Mouse (Mus musculus) intestine, postnatal 0 days (tissue): Measurements from ENCODE around the gene Krt24. TPM values are rescaled to one million over a fixed set of nuclear protein-coding genes. Genes with fewer than 3 reads are reported as not detected.
A peak's percentile ranks its signal among the peaks of the same experiment; 100 is the strongest.

Experiments used
- ATAC-seq: fragments of 200-750 bp; cut with Nextera tagmentation; 2 replicates; pipeline ENCODE4 v1.8.0; 2017; ENCODE audit warnings: mild to moderate bottlenecking, moderate TSS enrichment, moderate library complexity
- H3K27ac ChIP-seq: fragments of 300-500 bp; sonication (generic); 2 replicates; pipeline ENCODE4 v1.5.1; 2014; ENCODE audit warnings: mild to moderate bottlenecking, low read depth, low read length, moderate library complexity
- H3K27me3 ChIP-seq: fragments of 300-500 bp; sonication (generic); replicated peaks from 2 replicates; pipeline ENCODE4 v1.6.1; 2014; ENCODE audit warnings: low read length, mixed read lengths; ENCODE audit not compliant: control insufficient read depth, insufficient read depth
- H3K36me3 ChIP-seq: fragments of 300-500 bp; sonication (generic); 2 replicates; pipeline ENCODE4 v1.6.1; 2014; ENCODE audit warnings: mild to moderate bottlenecking, moderate library complexity; ENCODE audit not compliant: control insufficient read depth, insufficient read depth
- H3K4me1 ChIP-seq: fragments of 300-500 bp; sonication (generic); replicated peaks from 2 replicates; pipeline ENCODE4 v1.6.1; 2014; ENCODE audit warnings: antibody characterized with exemption, low read length, mixed read lengths; ENCODE audit not compliant: control insufficient read depth, insufficient read depth
- H3K4me2 ChIP-seq: fragments of 300-500 bp; sonication (generic); replicated peaks from 2 replicates; pipeline ENCODE4 v1.6.1; 2014; ENCODE audit warnings: low read depth, mild to moderate bottlenecking, moderate library complexity
- H3K4me3 ChIP-seq: fragments of 300-500 bp; sonication (generic); 2 replicates; pipeline ENCODE4 v1.5.1; 2014; ENCODE audit warnings: low read depth, low read length
- H3K9ac ChIP-seq: fragments of 300-500 bp; sonication (generic); 2 replicates; pipeline ENCODE4 v1.6.1; 2014; ENCODE audit warnings: mild to moderate bottlenecking, low read depth, low read length
- H3K9me3 ChIP-seq: fragments of 300-500 bp; sonication (generic); 2 replicates; pipeline ENCODE4 v1.6.1; 2016; ENCODE audit warnings: mixed run types; ENCODE audit not compliant: control insufficient read depth
- CTCF ChIP-seq: sonication (generic); IDR thresholded peaks from 2 replicates; pipeline ENCODE4 v1.5.1; 2016; ENCODE audit warnings: low read depth, mild to moderate bottlenecking, control low read depth, antibody characterized with exemption, moderate library complexity
- WGBS: fragments of 180-500 bp; shearing (Covaris S2); extraction: QIAGEN DNeasy Blood & Tissue Kit; methylation state at CpG from one replicate; pipeline ENCODE4 v1.1.7; 2014; 5-methylcytosine and 5-hydroxymethylcytosine counted together
- polyA plus RNA-seq: library from polyadenylated mRNA; unstranded; fragments of >200 nt; fragmentation: Nextera tagmentation; extraction: Ambion mirVana; gene quantifications from 2 replicates; pipeline ENCODE4 v1.2.1, GENCODE M21; 2015

Krt24 gene
- polyA plus RNA-seq, 1 experiment from 2014 or later: 0.08 TPM

- Histone ChIP-seq H3K9me3 (no peaks in the 10 kb centered on the region), H3K27ac (no peak overlapping the region), H3K36me3 (no peaks in the 10 kb centered on the region), H3K4me1 (no peaks in the 10 kb centered on the region), H3K4me3 (no peak overlapping the region), H3K9ac (no peak overlapping the region), H3K4me2 (no peak overlapping the region), H3K27me3 (no peaks in the 10 kb centered on the region)
- TF ChIP-seq CTCF: no peak
- ATAC-seq: no peak
- 60% methylated on average over 9 of the region's 9 CpGs for WGBS
These were observed 19.8 kb downstream of the Krt24 start for GRCm38 (mm10) chr11:99265220-99265619.

- no peaks in the 10 kb centered on the region for H3K4me1 ChIP-seq
- no peak overlapping the region for H3K9ac ChIP-seq
- ATAC-seq: no peak
- H3K4me3 ChIP-seq: no peak overlapping the region
- no peaks in the 10 kb centered on the region for H3K9me3 ChIP-seq
- H3K27ac ChIP-seq: no peak overlapping the region
- TF ChIP-seq CTCF: peak; percentile 42
- WGBS: 76% methylated on average over 4 of the region's 4 CpGs
- H3K4me2 ChIP-seq: no peak overlapping the region
- no peaks in the 10 kb centered on the region for H3K36me3 ChIP-seq
- H3K27me3 ChIP-seq: no peaks in the 10 kb centered on the region
These were observed 28.8 kb downstream of the Krt24 start for GRCm38 (mm10) chr11:99256213-99256612.

GRCm38 (mm10) chr11:99255316-99255715 lies 29.7 kb downstream of the Krt24 start:
- no peaks in the 10 kb centered on the region for H3K36me3 ChIP-seq
- no peak overlapping the region for H3K4me3 ChIP-seq
- no peak for TF ChIP-seq CTCF
- WGBS: 95% methylated on average over 8 of the region's 8 CpGs
- no peaks in the 10 kb centered on the region for H3K9me3 ChIP-seq
- no peaks in the 10 kb centered on the region for H3K27me3 ChIP-seq
- H3K27ac ChIP-seq: no peak overlapping the region
- H3K9ac ChIP-seq: no peak overlapping the region
- ATAC-seq: no peak
- no peaks in the 10 kb centered on the region for H3K4me1 ChIP-seq
- no peak overlapping the region for H3K4me2 ChIP-seq

- Histone ChIP-seq H3K27ac (no peak overlapping the region), H3K36me3 (no peaks in the 10 kb centered on the region), H3K9me3 (no peaks in the 10 kb centered on the region), H3K27me3 (no peaks in the 10 kb centered on the region), H3K9ac (no peak overlapping the region), H3K4me2 (no peak overlapping the region), H3K4me1 (no peaks in the 10 kb centered on the region), H3K4me3 (no peak overlapping the region)
- TF ChIP-seq CTCF: 0 out of 2 replicates have a peak, but pooled peaks have one; percentile 22
- ATAC-seq: no peak
- WGBS: 51% methylated on average over 2 of the region's 2 CpGs
These were observed 31.2 kb downstream of the Krt24 start for GRCm38 (mm10) chr11:99253893-99254292.

GRCm38 (mm10) chr11:99252671-99253070 lies 32.4 kb downstream of the Krt24 start:
- Histone ChIP-seq H3K9ac (no peak overlapping the region), H3K27ac (no peak overlapping the region), H3K4me3 (no peak overlapping the region), H3K9me3 (no peaks in the 10 kb centered on the region), H3K27me3 (no peaks in the 10 kb centered on the region), H3K4me1 (no peaks in the 10 kb centered on the region), H3K36me3 (no peaks in the 10 kb centered on the region), H3K4me2 (no peak overlapping the region)
- 65% methylated on average over 8 of the region's 8 CpGs for WGBS
- ATAC-seq: no peak
- TF ChIP-seq CTCF: no peak

GRCm38 (mm10) chr11:99250666-99251065 lies 34.4 kb downstream of the Krt24 start:
- Histone ChIP-seq H3K27ac (no peak overlapping the region), H3K27me3 (no peaks in the 10 kb centered on the region), H3K9ac (no peak overlapping the region), H3K9me3 (no peaks in the 10 kb centered on the region), H3K4me1 (no peaks in the 10 kb centered on the region), H3K4me3 (no peak overlapping the region), H3K4me2 (no peak overlapping the region), H3K36me3 (no peaks in the 10 kb centered on the region)
- no peak for TF ChIP-seq CTCF
- 42% methylated on average over 3 of the region's 3 CpGs for WGBS
- no peak for ATAC-seq

GRCm38 (mm10) chr11:99250241-99250640 lies 34.8 kb downstream of the Krt24 start:
- Histone ChIP-seq H3K4me3 (no peak overlapping the region), H3K27me3 (no peaks in the 10 kb centered on the region), H3K4me1 (no peaks in the 10 kb centered on the region), H3K9ac (no peak overlapping the region), H3K9me3 (no peaks in the 10 kb centered on the region), H3K4me2 (no peak overlapping the region), H3K27ac (no peak overlapping the region), H3K36me3 (no peaks in the 10 kb centered on the region)
- ATAC-seq: no peak
- TF ChIP-seq CTCF: no peak
- 52% methylated on average over 5 of the region's 5 CpGs for WGBS
